Mouse (Mus musculus): Measurements from ENCODE around the gene Fignl1. TPM values are rescaled to one million over a fixed set of nuclear protein-coding genes. Genes with fewer than 3 reads are reported as not detected.
A peak's percentile ranks its signal among the peaks of the same experiment; 100 is the strongest.

The Fignl1 gene
- total RNA-seq, 2 experiments from 2014 or later = 8.9 to 12.1 TPM

DNA sequence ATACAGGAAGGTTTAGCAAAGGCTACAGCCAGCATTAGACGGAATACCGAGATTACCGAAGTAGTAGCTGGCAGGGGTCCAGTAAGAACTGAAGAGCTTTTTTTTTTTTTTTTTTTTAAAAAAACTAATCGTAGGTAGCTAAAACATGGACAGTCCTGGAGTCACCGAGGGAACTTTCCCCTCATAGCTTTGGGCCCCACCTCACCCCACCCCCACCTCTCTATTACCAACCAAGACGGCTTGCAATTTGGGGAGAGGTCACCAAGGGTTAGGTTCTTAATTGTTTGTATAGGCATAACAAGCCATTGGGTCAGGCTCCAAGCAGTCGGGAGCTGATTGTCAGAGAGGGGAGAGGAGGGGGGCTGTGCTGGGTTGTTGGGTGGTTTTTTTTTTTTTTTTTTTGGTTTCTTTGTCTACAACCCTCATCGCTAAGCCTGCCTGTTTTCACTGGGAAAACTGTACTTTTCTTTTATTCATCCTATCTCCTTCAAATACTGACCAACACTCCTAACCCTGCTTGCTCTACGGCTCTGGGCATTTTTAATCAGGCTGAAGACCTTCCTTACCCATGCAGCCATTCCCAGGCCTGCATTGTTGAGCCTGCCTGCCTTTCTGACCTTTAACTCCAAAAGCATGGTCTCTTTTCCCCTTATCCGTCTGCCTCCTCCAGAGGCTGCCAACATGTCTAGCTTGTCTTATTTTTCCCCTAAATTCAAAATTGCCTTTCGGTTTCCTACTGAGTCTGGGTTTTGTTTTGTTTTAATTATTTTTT, 828 bp upstream of the Fignl1 start:
- no peak for DNase-seq

- DNase-seq = no peak
These were observed 535 bp downstream of the Fignl1 start for GRCm38 (mm10) chr11:11808035-11808819.

- DNase-seq = peak; percentile 41
These were observed 2.8 kb downstream of the Fignl1 start for GRCm38 (mm10) chr11:11805951-11806350.

DNA sequence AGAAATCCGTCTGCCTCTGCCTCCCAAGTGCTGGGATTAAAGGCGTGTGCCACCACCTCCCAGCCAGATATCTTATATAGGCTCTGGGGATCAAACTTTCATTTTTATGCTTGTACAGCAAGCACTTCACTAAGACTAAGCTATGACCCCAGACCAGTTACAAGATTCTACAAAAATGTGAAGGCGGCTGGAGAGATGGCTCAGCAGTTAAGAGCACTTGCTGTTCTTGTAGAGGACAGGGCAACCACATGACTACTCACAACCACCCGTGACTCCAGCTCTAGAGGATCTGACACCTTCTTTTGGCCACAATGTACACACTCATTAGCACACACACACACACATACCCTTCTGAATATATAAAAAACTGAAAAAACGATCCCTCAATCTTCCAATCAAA, 4.3 kb downstream of the Fignl1 start:
- no peak for DNase-seq

DNA sequence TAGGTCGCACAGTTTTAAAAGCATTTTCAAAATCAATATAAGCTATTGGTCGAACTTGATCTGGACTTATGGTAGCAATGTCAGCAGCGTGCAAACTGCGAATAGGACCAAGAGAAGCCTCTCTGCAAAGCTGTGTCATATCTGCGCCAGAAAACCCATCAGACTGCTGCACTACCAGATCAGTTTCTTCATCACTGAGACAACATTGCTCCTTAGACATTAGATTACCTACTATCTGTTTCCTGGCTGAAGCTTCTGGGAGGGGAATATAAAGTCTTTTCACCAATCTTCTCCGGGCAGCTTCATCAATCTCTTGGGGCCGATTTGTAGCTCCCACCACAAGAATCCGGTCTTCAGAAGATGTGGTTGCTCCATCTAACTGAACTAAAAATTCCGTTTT, 7.7 kb downstream of the Fignl1 start:
- DNase-seq = no peak

DNA sequence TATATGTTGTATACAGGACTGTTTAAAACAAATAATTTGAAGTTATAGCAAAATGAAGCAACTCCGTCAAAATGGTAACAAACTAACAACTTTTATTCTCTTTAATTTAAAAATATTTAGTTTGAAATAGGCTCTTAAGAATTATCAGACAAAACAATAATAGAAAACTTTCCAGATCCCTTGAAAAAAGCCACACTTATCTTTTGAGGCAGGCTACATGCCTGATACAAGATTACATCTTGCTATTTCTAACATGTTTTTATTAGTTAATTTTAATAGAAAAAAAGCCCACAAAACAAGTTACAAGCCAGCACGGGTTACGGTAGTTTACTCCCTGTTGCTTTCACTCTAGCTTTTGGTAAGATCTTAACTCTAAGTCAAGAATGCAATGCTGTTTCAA, 8.5 kb downstream of the Fignl1 start:
- no peak for DNase-seq

DNA sequence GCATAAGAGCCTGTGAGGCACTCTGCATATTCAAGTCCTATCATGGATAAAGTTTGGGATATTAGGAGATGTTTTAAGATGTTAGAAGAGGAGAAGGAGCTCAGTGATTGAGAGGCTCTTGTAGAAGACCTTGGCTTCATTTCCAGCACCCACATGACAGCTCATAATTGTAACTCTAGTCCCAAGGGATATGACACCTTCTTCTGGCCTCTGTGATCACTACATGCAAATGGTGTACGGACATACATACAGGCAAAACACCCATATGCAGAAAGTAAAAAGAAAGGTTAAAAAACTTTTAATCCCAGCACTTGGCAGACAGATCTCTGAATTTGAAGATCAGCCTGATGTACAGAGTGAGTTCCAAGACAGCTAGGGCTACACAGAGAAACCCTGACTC, 10.1 kb downstream of the Fignl1 start:
- DNase-seq = no peak

- no peak for DNase-seq
These were observed 14.1 kb downstream of the Fignl1 start for GRCm38 (mm10) chr11:11794626-11795025.

- DNase-seq = peak; percentile 87
These were observed 20.2 kb downstream of the Fignl1 start for GRCm38 (mm10) chr11:11788521-11788974.

GRCm38 (mm10) chr11:11785457-11785856, 23.3 kb downstream of the Fignl1 start:
- DNase-seq = peak; percentile 19

- DNase-seq = no peak
These were observed 27.0 kb downstream of the Fignl1 start for GRCm38 (mm10) chr11:11781728-11782127.

- no peak for DNase-seq
These were observed 30.4 kb downstream of the Fignl1 start for GRCm38 (mm10) chr11:11778345-11778744.

- no peak for DNase-seq
These were observed 31.0 kb downstream of the Fignl1 start for GRCm38 (mm10) chr11:11777796-11778195.

DNA sequence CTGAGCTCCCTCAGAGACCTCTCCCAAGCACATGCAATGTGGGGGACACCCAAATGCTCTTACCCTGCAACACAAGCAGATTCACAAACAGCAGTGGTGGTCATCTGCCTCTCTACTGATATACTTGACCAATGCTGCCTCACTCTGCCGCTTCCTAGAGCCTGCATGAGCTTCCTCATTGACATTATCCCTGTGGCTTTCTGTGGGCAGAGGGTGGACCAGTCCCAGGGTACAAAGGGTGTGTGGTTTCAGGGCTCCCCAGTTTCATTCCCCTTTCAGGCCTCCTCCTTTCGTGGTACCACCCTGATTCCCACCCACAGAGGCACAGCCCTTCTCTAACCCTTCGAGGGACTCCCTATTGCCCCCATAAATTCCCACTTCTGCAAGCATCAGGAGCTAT, 31.5 kb downstream of the Fignl1 start:
- no peak for DNase-seq

DNA sequence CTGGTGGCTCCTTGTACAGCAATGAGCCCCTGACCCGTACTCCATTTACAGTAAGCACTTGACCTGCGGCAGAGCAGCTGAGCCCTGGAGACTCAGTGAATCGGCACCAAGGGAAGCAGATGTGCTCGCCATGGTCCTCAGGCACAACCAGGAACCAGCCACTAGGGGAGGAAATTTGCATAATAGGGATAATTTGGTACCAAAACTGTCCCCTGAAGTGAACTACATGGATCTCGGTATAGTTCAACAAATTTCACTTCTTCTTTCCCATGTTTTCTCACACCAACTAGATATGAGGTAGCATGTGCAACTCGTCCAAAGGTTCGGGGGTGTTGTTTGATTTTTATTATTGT, 32.0 kb downstream of the Fignl1 start:
- DNase-seq = no peak

DNA sequence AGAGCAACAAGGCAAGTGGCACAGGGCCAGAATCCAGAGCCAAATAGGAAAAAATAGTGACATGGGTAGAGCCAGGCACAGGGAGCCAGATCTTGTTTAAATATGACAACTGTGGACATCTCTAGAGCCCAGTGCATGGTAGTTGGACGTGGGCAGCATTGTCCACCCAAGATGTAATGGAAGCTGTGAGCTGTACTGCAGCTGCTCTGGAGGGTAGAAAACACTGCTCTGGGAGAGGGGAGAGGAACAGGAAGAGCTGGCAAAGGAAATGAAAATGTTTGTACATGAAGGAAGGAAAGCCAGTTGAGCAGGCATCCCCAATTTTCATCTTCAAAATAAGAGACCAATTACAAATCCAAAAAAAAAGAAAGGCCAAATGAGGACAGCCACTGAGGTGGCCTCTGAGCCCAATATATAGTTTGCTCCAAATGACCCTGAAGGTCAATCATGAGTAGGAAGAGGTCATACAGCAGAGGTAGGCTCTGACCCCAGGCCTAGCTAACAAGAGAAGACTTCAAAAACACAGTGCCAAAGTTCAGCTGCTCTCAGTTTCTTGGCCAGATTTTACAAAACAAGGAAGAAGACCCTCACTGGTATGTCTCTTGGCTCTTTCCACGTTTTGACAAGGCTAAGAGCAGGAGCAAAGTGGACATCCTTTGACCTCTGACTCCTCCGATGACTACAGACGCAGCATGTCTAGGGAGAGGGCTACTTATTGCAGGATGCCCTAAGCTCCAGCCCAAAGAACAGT, 32.5 kb downstream of the Fignl1 start:
- peak; percentile 36 for DNase-seq

- no peak for DNase-seq
These were observed 33.9 kb downstream of the Fignl1 start for GRCm38 (mm10) chr11:11774893-11775292.

- no peak for DNase-seq
These were observed 34.4 kb downstream of the Fignl1 start for GRCm38 (mm10) chr11:11774384-11774783.

GRCm38 (mm10) chr11:11772196-11772595, 36.6 kb downstream of the Fignl1 start:
- DNase-seq = no peak

GRCm38 (mm10) chr11:11770691-11771090, 38.1 kb downstream of the Fignl1 start:
- DNase-seq = no peak

- DNase-seq = no peak
These were observed 39.5 kb downstream of the Fignl1 start for GRCm38 (mm10) chr11:11769281-11769680.

DNA sequence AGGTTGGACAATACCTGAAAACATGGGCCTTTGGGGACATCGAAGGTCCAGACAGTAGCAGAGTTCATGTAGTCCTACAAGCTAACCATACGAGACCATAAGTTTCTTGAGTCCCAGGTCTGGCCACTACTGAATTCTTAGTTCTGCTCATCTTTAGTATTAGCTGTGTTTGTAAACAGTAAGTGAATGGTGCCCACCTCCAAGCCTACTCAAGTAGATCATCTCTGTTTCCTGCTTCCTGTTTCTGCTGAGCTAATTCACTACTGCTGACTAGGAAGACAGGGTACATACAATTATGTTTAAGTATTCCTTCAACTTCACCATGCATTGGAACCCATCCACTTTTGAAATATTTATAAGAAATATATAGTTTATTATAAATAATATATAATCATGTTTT, 40.7 kb downstream of the Fignl1 start:
- DNase-seq = no peak

GRCm38 (mm10) chr11:11766736-11767135, 42.0 kb downstream of the Fignl1 start:
- DNase-seq = no peak

Data from adrenal gland, postnatal 10 days (tissue).